Mouse (Mus musculus) embryonic facial prominence, embryonic 11.5 days (tissue): ENCODE measurements around the gene Htr1f. TPM values are rescaled to one million over a fixed set of nuclear protein-coding genes. Genes with fewer than 3 reads are reported as not detected.

Experiments
- ATAC-seq: fragments of 200-750 bp; cut with Nextera tagmentation; replicated peaks from 2 replicates; pipeline ENCODE4 v1.8.0; 2017; ENCODE audit warnings: low read depth; ENCODE audit not compliant: insufficient number of reproducible peaks, low FRiP score, low TSS enrichment
- DNase-seq: peaks from one replicate; pipeline ENCODE4 v3.0.0-alpha.2; 2015; ENCODE audit warnings: low spot score
- H3K27ac ChIP-seq: fragments of 300-500 bp; sonication (generic); replicated peaks from 2 replicates; pipeline ENCODE4 v1.5.1; 2014; ENCODE audit warnings: mild to moderate bottlenecking, low read depth, low read length, control low read depth
- H3K27me3 ChIP-seq: fragments of 300-500 bp; sonication (generic); 2 replicates; pipeline ENCODE4 v1.6.1; 2014; ENCODE audit warnings: mild to moderate bottlenecking, low read length, moderate library complexity, mixed read lengths; ENCODE audit not compliant: control insufficient read depth, insufficient read depth
- H3K36me3 ChIP-seq: fragments of 300-500 bp; sonication (generic); replicated peaks from 2 replicates; pipeline ENCODE4 v1.6.1; 2014; ENCODE audit warnings: low read depth, mild to moderate bottlenecking, low read length, moderate library complexity, mixed read lengths; ENCODE audit not compliant: control insufficient read depth, insufficient read depth
- H3K4me1 ChIP-seq: fragments of 300-500 bp; sonication (generic); 2 replicates; pipeline ENCODE4 v1.6.1; 2014; ENCODE audit warnings: low read length, mixed read lengths; ENCODE audit not compliant: control insufficient read depth, insufficient read depth
- H3K4me2 ChIP-seq: fragments of 300-500 bp; sonication (generic); 2 replicates; pipeline ENCODE4 v1.6.1; 2014; ENCODE audit warnings: low read depth, mild to moderate bottlenecking, control low read depth, low read length, moderate library complexity
- H3K4me3 ChIP-seq: fragments of 300-500 bp; sonication (generic); 2 replicates; pipeline ENCODE4 v1.5.1; 2014; ENCODE audit warnings: low read depth, low read length, control low read depth
- H3K9ac ChIP-seq: fragments of 300-500 bp; sonication (generic); replicated peaks from 2 replicates; pipeline ENCODE4 v1.6.1; 2014; ENCODE audit warnings: mild to moderate bottlenecking, control low read depth, low read length
- H3K9me3 ChIP-seq: fragments of 300-500 bp; sonication (generic); replicated peaks from 2 replicates; pipeline ENCODE4 v1.6.1; 2016; ENCODE audit warnings: mild to moderate bottlenecking, low read length, inconsistent platforms, mixed read lengths; ENCODE audit not compliant: control insufficient read depth
- WGBS: fragments of 180-500 bp; shearing (Covaris S2); extraction: QIAGEN DNeasy Blood & Tissue Kit; methylation state at CpG from one replicate; pipeline ENCODE4 v1.1.7; 2014; 5-methylcytosine and 5-hydroxymethylcytosine counted together
- polyA plus RNA-seq: library from polyadenylated mRNA; unstranded; fragments of >200 nt; fragmentation: Nextera tagmentation; extraction: Ambion mirVana; gene quantifications from 2 replicates; pipeline ENCODE4 v1.2.1, GENCODE M21; 2014

The Htr1f gene
- polyA plus RNA-seq, 1 experiment from 2014 or later = 0.15 TPM

DNA sequence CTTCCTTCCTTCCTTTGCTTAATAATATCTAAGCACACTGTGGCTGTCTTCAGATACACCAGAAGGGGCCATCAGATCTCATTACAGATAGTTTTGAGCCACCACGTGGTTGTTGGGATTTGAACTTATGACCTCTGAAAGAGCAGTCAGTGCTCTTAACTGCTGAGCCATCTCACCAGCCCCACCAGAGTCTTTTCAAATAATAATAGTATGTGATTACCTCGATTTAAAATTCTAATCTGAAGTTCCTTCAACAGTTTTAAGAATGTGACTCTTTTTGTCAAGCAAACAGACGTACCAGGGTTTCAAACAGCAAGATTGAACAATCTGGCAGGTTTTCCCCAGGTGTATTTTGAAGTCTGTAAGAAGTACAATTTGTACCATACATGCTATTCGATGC, 220.1 kb downstream of the Htr1f start:
- Histone ChIP-seq H3K4me3 (no peak overlapping the region), H3K36me3 (no peaks in the 10 kb centered on the region), H3K9ac (no peak overlapping the region), H3K4me1 (no peaks in the 10 kb centered on the region), H3K27ac (no peak overlapping the region), H3K9me3 (no peaks in the 10 kb centered on the region), H3K4me2 (no peak overlapping the region), H3K27me3 (no peaks in the 10 kb centered on the region)
- DNase-seq (no peak), ATAC-seq (no peak)
- 41% methylated on average over 4 of the region's 4 CpGs for WGBS

DNA sequence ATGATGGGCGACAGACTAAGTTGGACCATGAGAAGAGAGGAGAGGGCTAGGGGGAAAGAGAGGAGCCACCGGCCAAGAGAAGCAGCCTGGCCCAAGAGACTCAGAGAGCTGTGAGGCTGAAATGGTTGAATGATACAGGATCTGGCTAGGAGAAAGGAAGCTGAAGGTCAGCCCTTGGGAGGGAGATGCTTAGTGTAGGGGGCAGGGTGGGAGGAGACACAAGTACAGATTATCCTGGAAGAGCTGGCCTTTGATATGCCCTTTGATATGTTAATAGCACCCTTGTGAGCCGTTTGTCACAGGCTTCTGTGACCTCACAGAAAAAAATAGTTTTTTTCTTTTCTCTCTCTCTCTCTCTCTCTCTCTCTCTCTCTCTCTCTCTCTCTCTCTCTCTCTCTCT, 220.5 kb downstream of the Htr1f start:
- no peak overlapping the region for H3K4me3 ChIP-seq
- H3K27ac ChIP-seq = no peak overlapping the region
- no peaks in the 10 kb centered on the region for H3K36me3 ChIP-seq
- H3K27me3 ChIP-seq = no peaks in the 10 kb centered on the region
- H3K4me2 ChIP-seq = no peak overlapping the region
- H3K9ac ChIP-seq = no peak overlapping the region
- 26% methylated on average over 3 of the region's 3 CpGs for WGBS
- no peak for DNase-seq
- ATAC-seq = no peak
- H3K9me3 ChIP-seq = no peaks in the 10 kb centered on the region
- H3K4me1 ChIP-seq = no peaks in the 10 kb centered on the region

DNA sequence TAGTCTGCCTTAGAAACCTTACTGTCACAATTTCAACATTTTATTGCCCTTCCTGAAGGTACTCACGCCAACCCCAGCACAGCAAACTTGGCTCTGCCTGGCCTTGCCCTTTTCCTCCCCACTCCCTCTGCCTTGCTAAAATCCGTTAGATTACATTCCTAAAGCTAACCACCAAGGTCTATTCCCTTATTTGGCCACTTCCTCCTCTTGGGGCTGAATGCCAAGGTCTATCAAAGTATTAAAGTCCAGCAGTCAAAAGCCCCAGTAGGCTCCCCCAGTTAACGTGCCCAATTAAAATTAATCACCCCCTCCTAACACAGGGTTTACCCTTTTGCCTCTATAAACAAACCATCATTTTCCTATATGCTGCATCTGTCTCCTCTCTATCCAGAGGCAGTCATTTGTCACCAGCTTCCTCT, 221.2 kb downstream of the Htr1f start:
- Histone ChIP-seq H3K4me3 (no peak overlapping the region), H3K27ac (no peak overlapping the region), H3K4me1 (no peaks in the 10 kb centered on the region), H3K4me2 (no peak overlapping the region), H3K27me3 (no peaks in the 10 kb centered on the region), H3K9ac (no peak overlapping the region), H3K9me3 (no peaks in the 10 kb centered on the region), H3K36me3 (no peaks in the 10 kb centered on the region)
- DNase-seq (peak; percentile 29), ATAC-seq (no peak)
- WGBS = 31% methylated on average over 3 of the region's 3 CpGs

DNA sequence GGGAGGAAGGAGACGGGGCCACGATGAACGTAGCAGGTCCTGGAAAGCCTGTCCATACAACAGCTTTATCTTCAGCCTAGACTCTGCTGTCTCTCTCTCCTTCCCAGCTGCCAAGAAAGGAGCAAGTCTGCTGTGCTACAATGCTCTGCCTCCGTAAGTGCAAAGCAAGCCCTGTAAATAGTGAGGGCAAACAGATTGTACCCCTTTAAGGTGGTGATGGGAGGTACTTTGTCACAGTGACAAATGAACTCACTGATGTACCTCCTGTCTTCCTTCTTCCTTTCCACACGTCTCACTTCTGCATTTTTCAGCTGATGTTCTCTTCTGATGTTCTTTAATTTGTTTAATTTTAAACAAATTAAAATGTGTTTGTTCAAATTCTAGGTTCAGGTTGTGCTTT, 221.8 kb downstream of the Htr1f start:
- H3K9me3 ChIP-seq = no peaks in the 10 kb centered on the region
- H3K4me1 ChIP-seq = no peaks in the 10 kb centered on the region
- H3K4me2 ChIP-seq = no peak overlapping the region
- no peak overlapping the region for H3K27ac ChIP-seq
- WGBS = 75% methylated on average over 5 of the region's 5 CpGs
- H3K4me3 ChIP-seq = no peak overlapping the region
- no peaks in the 10 kb centered on the region for H3K36me3 ChIP-seq
- H3K27me3 ChIP-seq = no peaks in the 10 kb centered on the region
- no peak overlapping the region for H3K9ac ChIP-seq
- DNase-seq = no peak
- no peak for ATAC-seq

DNA sequence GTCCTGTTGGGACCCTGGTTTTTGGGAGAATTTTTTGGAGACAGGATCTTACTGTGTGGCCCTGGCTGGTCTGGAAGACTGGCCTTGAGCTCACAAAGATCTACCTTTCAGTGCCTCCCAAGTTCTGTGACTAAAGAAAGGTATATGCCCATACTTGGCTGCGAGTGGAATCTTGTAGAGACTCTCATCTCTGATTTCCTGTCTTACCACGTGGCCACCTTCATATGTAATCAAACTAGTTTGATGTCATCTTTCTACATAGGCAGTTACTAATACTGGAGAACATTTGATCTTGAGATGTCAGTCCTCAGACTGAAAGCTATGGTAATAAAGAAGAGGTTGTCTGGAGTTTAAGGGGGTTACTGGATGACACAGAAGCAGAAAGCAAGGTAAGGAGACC, 224.2 kb downstream of the Htr1f start:
- no peak for ATAC-seq
- Histone ChIP-seq H3K4me2 (no peak overlapping the region), H3K4me1 (no peaks in the 10 kb centered on the region), H3K4me3 (no peak overlapping the region), H3K9me3 (no peaks in the 10 kb centered on the region), H3K36me3 (no peaks in the 10 kb centered on the region), H3K27me3 (no peaks in the 10 kb centered on the region), H3K9ac (no peak overlapping the region), H3K27ac (no peak overlapping the region)
- WGBS = 85% methylated on average over 2 of the region's 2 CpGs
- no peak for DNase-seq

DNA sequence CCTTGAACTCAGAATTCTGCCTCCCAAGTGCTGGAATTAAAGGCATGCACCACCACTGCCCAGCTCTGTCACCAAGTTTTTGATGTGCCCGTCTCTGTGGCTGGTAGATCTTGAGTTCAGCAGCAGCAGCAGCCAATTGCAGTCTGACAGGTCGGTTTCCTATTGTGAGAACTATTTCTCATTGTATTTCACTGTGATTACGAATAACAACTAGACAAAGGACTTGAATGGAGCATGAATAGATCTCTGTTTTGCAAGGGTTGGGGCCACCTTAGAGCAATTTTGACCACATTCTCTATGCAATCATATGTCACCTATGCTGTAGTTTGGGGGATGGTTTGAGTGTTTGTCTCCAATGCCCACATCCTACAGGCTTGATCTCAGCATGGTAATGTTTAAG, 224.7 kb downstream of the Htr1f start:
- no peak for DNase-seq
- no peaks in the 10 kb centered on the region for H3K27me3 ChIP-seq
- no peak overlapping the region for H3K4me2 ChIP-seq
- H3K9me3 ChIP-seq = no peaks in the 10 kb centered on the region
- no peak overlapping the region for H3K9ac ChIP-seq
- ATAC-seq = no peak
- H3K27ac ChIP-seq = no peak overlapping the region
- H3K4me3 ChIP-seq = no peak overlapping the region
- no peaks in the 10 kb centered on the region for H3K4me1 ChIP-seq
- H3K36me3 ChIP-seq = no peaks in the 10 kb centered on the region
- WGBS = 81% methylated on average over 3 of the region's 3 CpGs

DNA sequence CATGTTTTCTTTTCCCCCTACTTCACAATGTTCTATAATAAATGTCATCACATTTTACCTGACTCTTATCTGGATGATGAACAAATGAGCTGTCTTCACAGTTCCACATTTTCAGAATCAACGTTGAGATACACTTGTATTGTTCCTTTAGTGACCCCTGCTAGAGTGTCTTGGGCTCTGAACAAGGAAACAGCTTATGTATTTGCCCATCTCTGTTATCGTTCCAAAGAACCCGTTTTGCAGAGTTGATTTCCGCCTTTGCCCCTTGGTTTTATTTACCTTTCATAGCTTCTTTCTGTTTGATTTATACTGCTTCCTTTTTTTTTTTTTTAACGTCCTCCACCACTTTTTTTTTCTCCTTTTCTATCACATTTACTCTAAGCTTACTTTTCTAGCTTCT, 225.9 kb downstream of the Htr1f start:
- Histone ChIP-seq H3K27me3 (no peaks in the 10 kb centered on the region), H3K27ac (no peak overlapping the region), H3K4me1 (no peaks in the 10 kb centered on the region), H3K36me3 (no peaks in the 10 kb centered on the region), H3K9me3 (no peaks in the 10 kb centered on the region), H3K4me2 (no peak overlapping the region), H3K4me3 (no peak overlapping the region), H3K9ac (no peak overlapping the region)
- ATAC-seq (no peak), DNase-seq (no peak)
- WGBS = 80% methylated on average over 5 of the region's 5 CpGs

DNA sequence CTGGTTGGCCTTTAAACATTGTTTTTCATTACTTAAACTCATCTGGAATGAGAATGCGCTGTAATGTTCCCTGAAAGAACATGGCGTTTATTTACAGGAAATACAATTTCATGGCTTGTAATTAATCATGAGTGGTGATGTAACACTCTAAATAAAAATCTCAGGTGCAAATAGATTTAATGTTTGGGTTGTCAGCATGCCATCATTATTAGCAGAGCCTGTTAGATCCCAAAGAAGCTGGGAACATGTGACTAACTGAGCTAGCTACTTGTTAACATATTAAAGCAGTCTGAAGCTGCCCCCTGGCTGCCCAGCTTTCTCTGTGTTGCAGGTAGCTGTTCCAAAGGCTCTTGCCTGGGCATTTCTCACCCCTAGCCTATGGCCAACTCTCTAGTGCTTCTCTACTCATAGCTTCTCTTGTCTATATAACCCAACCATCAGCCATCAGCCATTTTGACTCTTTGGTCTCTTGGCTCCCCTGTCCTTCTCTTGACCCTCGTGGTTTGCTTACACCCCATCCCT, 227.0 kb downstream of the Htr1f start:
- Histone ChIP-seq H3K27me3 (no peaks in the 10 kb centered on the region), H3K4me3 (no peak overlapping the region), H3K36me3 (no peaks in the 10 kb centered on the region), H3K4me2 (no peak overlapping the region), H3K4me1 (no peaks in the 10 kb centered on the region), H3K9ac (no peak overlapping the region), H3K9me3 (no peaks in the 10 kb centered on the region), H3K27ac (no peak overlapping the region)
- no peak for DNase-seq
- no peak for ATAC-seq
- 74% methylated on average over 3 of the region's 3 CpGs for whole genome bisulfite sequencing
